Mouse (Mus musculus) CH12.LX (cell line): ENCODE measurements at regions not wholly inside any gene's neighbourhood (a gene's known extent, or its start where the extent isn't known, plus 50 kb on each side); places are given as distances from the start of the nearest gene placed in this dataset.

ENCODE experiments used
- CTCF ChIP-seq, 2 experiments: IDR thresholded peaks in 1 of 2; conservative IDR thresholded peaks in 1 of 2; 2 replicates each; pipeline ENCODE4 v1.5.1; 2011 to 2012; ENCODE audit warnings: low read depth in 2 of 2, low read length in 2 of 2, improper control_type of control experiment in 1 of 2, inconsistent platforms in 1 of 2, mild to moderate bottlenecking in 1 of 2, moderate library complexity in 1 of 2
- E2F4 ChIP-seq: IDR thresholded peaks from 2 replicates; pipeline ENCODE4 v1.6.1; 2011; ENCODE audit warnings: low read depth, low read length, improper control_type of control experiment; ENCODE audit not compliant: insufficient replicate concordance

GRCm38 (mm10) chr15:90733891-90734290 lies 54.7 kb upstream of the Cpne8 start:
- TF ChIP-seq E2F4, result no peak
- no peak for TF ChIP-seq CTCF (conservative IDR thresholded peaks at IDR 0.05 in 1 of 2, IDR thresholded peaks at IDR 0.05 in 1 of 2; ENCODE audit: low read depth in 2 of 2, low read length in 2 of 2)
